Mouse (Mus musculus) C2C12 (cell line): ENCODE results near the gene Stk33.

Source experiments
- CEBPB ChIP-seq: IDR thresholded peaks from one replicate; pipeline ENCODE4 v1.6.1; 2011; ENCODE audit warnings: low read depth, mild to moderate bottlenecking, control low read depth, moderate library complexity
- CTCF ChIP-seq: IDR thresholded peaks from one replicate; pipeline ENCODE4 v1.5.1; 2011; ENCODE audit not compliant: control insufficient read depth, insufficient read depth, insufficient read length
- FOSL1 ChIP-seq: IDR thresholded peaks from one replicate; pipeline ENCODE4 v1.8.0; 2011; ENCODE audit warnings: mild to moderate bottlenecking, low read length; ENCODE audit not compliant: poor library complexity, insufficient read depth, severe bottlenecking
- MAX ChIP-seq: IDR thresholded peaks from one replicate; pipeline ENCODE4 v1.6.1; 2011; ENCODE audit warnings: mild to moderate bottlenecking, control low read depth
- MYOD1 ChIP-seq: IDR thresholded peaks from one replicate; pipeline ENCODE4 v1.6.1; 2011; ENCODE audit warnings: low read depth; ENCODE audit not compliant: control insufficient read depth, insufficient read length
- USF1 ChIP-seq: IDR thresholded peaks from one replicate; pipeline ENCODE4 v1.6.1; 2011; ENCODE audit warnings: low read depth, mild to moderate bottlenecking, control low read depth, moderate library complexity

- TF ChIP-seq CTCF = no peak
- no peak for TF ChIP-seq MAX
- no peak for TF ChIP-seq CEBPB
- no peak for TF ChIP-seq USF1
- TF ChIP-seq FOSL1 = no peak
- no peak for TF ChIP-seq MYOD1
These were observed 163.0 kb downstream of the Stk33 start for GRCm38 (mm10) chr7:109275901-109276300.
